Mouse (Mus musculus) spleen, adult 2 months (tissue): ENCODE measurements around the gene Rnf144a.

Experiments
- CTCF ChIP-seq: fragments of 200-500 bp; IDR thresholded peaks from 2 replicates; pipeline ENCODE4 v1.5.1; 2011; ENCODE audit warnings: mild to moderate bottlenecking, inconsistent platforms; ENCODE audit not compliant: insufficient read depth, insufficient read length, insufficient replicate concordance; ENCODE audit errors: extremely low read depth
- POLR2A ChIP-seq: fragments of 200-500 bp; IDR thresholded peaks from 2 replicates; pipeline ENCODE4 v1.6.1; 2011; ENCODE audit warnings: low read depth, low read length, inconsistent platforms

GRCm38 (mm10) chr12:26331048-26331447 lies 84.0 kb downstream of the Rnf144a start:
- no peak for TF ChIP-seq POLR2A
- TF ChIP-seq CTCF: no peak
